ENCODE assay signal across 9 mouse cellular contexts in the genomic region with DNA sequence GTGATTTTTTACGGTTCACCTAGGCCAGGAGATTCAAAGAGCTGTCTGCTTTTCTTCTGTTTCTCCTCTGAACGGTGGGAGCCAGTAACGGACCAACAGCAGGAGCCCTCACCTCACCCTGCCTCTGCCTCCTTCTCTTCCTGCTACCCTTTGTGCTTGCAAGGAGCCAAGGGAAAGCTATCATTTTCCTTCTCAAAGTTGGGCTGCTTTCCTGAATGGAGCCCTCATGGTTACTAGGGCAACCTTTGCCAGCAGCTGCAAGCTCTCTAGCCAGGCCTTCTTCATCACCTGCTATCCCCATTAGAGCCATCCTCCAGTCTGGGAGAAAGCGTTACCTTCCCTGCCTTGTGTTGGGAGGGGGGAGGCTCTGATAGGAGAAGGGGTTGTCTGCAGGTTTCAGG. TPM values are rescaled to one million over a fixed set of nuclear protein-coding genes. Genes with fewer than 3 reads are reported as not detected.
DNase-seq lines count a peak whose midpoint lies in the region; ATAC-seq lines count a peak whose summit lies in the region.
"Had no signal": no experiment of that assay in that cellular context is flagged by ENCODE, and none has a peak within 500 bp of the region (broad histone marks: within the 10 kb centered on the region; RNA-seq: fewer than 3 reads in every experiment).

No protein-coding gene starts in this region.

- H3K27ac ChIP-seq in kidney, embryonic 15.5 days, result peak overlapping the region; percentile 79
- H3K27ac ChIP-seq in embryonic facial prominence, embryonic 10.5 days (replicated peaks), result peak overlapping the region; percentile 81
- H3K27ac ChIP-seq in hindbrain, embryonic 15.5 days (replicated peaks), result peak overlapping the region; percentile 61; the same call in 1 of the 2 replicates
- H3K27ac ChIP-seq in midbrain, embryonic 12.5 days (replicated peaks), result peak overlapping the region; percentile 54; the same call in 1 of the 2 replicates

- peak; percentile 15; the same call in 1 of the 2 replicates for ATAC-seq in kidney, embryonic 15.5 days (replicated peaks; ENCODE audit: low FRiP score)
- ATAC-seq in hindbrain, embryonic 15.5 days (ENCODE audit: low FRiP score, low read depth), result no peak
- peak; percentile 50 for ATAC-seq in midbrain, embryonic 12.5 days (ENCODE audit: low FRiP score, low read depth)
- ATAC-seq: Patski had no signal

- peak overlapping the region; percentile 83; the same call in 1 of the 2 replicates for H3K4me2 ChIP-seq in kidney, embryonic 15.5 days
- H3K4me2 ChIP-seq in hindbrain, embryonic 15.5 days, result peak overlapping the region; percentile 86
- H3K4me2 ChIP-seq in midbrain, embryonic 12.5 days (replicated peaks), result peak overlapping the region; percentile 21

- no peaks in the 10 kb centered on the region for H3K9me3 ChIP-seq in kidney, embryonic 15.5 days (replicated peaks)
- no peaks in the 10 kb centered on the region for H3K9me3 ChIP-seq in embryonic facial prominence, embryonic 10.5 days
- H3K9me3 ChIP-seq in hindbrain, embryonic 15.5 days, result no peaks in the 10 kb centered on the region
- no peaks in the 10 kb centered on the region for H3K9me3 ChIP-seq in midbrain, embryonic 12.5 days

- H3K4me3 ChIP-seq in kidney, embryonic 15.5 days (replicated peaks), result no peak overlapping the region
- H3K4me3 ChIP-seq in embryonic facial prominence, embryonic 10.5 days, result peak overlapping the region; percentile 87; the same call in 1 of the 2 replicates
- no peak overlapping the region for H3K4me3 ChIP-seq in hindbrain, embryonic 15.5 days
- H3K4me3 ChIP-seq in midbrain, embryonic 12.5 days, result no peak overlapping the region

- 16% methylated on average over 4 of the region's 4 CpGs for WGBS in kidney, embryonic 15.5 days
- WGBS in embryonic facial prominence, embryonic 10.5 days, result 10% methylated on average over 4 of the region's 4 CpGs
- WGBS in hindbrain, embryonic 15.5 days, result 10% methylated on average over 4 of the region's 4 CpGs
- WGBS in midbrain, embryonic 12.5 days, result 6% methylated on average over 4 of the region's 4 CpGs

- H3K36me3 ChIP-seq in kidney, embryonic 15.5 days, result peaks cover 14% of the 10 kb centered on the region; the same call in 1 of the 2 replicates
- peaks cover 29% of the 10 kb centered on the region for H3K36me3 ChIP-seq in embryonic facial prominence, embryonic 10.5 days (replicated peaks)
- H3K36me3 ChIP-seq in hindbrain, embryonic 15.5 days, result no peaks in the 10 kb centered on the region
- H3K36me3 ChIP-seq in midbrain, embryonic 12.5 days, result no peaks in the 10 kb centered on the region

- H3K4me1 ChIP-seq in kidney, embryonic 15.5 days, result peaks cover 51% of the 10 kb centered on the region
- peaks cover 63% of the 10 kb centered on the region for H3K4me1 ChIP-seq in embryonic facial prominence, embryonic 10.5 days
- H3K4me1 ChIP-seq in hindbrain, embryonic 15.5 days (replicated peaks), result peaks cover 41% of the 10 kb centered on the region
- H3K4me1 ChIP-seq in midbrain, embryonic 12.5 days, result peaks cover 47% of the 10 kb centered on the region

- DNase-seq in kidney, postnatal 25 days, result no peak
- peak; percentile 69 for DNase-seq in embryonic facial prominence, embryonic 10.5 days (ENCODE audit: low spot score)
- no peak for DNase-seq in right cerebral cortex, postnatal 10 days (ENCODE audit: low spot score in 2 of 2)
- no peak for DNase-seq in right cerebral cortex, postnatal 14 days
- DNase-seq in testis, postnatal 10 days (ENCODE audit: low spot score), result no peak

- H3K9ac ChIP-seq in kidney, embryonic 15.5 days, result 0 out of 2 replicates have a peak overlapping the region, but pooled peaks have one; percentile 16
- H3K9ac ChIP-seq in hindbrain, embryonic 15.5 days, result no peak overlapping the region
- H3K9ac ChIP-seq in midbrain, embryonic 12.5 days (replicated peaks), result no peak overlapping the region

- H3K27me3 ChIP-seq in kidney, embryonic 15.5 days, result no peaks in the 10 kb centered on the region
- no peaks in the 10 kb centered on the region for H3K27me3 ChIP-seq in embryonic facial prominence, embryonic 10.5 days (replicated peaks; ENCODE audit: low read depth, poor library complexity, severe bottlenecking)
- H3K27me3 ChIP-seq in hindbrain, embryonic 15.5 days, result 0 out of 2 replicates have a peak, but pooled peaks cover 2% of the 10 kb centered on the region
- peaks cover 58% of the 10 kb centered on the region for H3K27me3 ChIP-seq in midbrain, embryonic 12.5 days
- H3K27me3 ChIP-seq: Patski had no signal

RNA-seq across cellular contexts. Expression of a gene that starts 6.3 kb away (rescaled TPM):
- polyA plus RNA-seq in kidney, embryonic 15.5 days (2015; fragmentation: Nextera tagmentation; extraction: Ambion mirVana), result 85.7 and 88.7 TPM in 2 replicates
- polyA plus RNA-seq in embryonic facial prominence, embryonic 10.5 days (2016; fragmentation: Nextera tagmentation; extraction: Ambion mirVana), result 122 and 131 TPM in 2 replicates
- 25.4 and 28.9 TPM in 2 replicates for polyA plus RNA-seq in hindbrain, embryonic 15.5 days (2015; fragmentation: Nextera tagmentation; extraction: Ambion mirVana)
- polyA plus RNA-seq in midbrain, embryonic 12.5 days (2016; fragmentation: Nextera tagmentation; extraction: Ambion mirVana), result 23.9 and 24.3 TPM in 2 replicates

Comparison
In these comparisons a context has a peak if more than half of its experiments do, and no peak if none do; other contexts are left out.
1. H3K4me2 ChIP-seq: peak in every context shown above with its lines; median percentile 86 in hindbrain, embryonic 15.5 days; 83 in kidney, embryonic 15.5 days; 21 in midbrain, embryonic 12.5 days.